Mouse (Mus musculus) brain, adult 2 months (tissue): ENCODE data around the gene Pafah2.

ENCODE experiments used
- DNase-seq: peaks from one replicate; pipeline ENCODE4 v3.0.0; 2011; ENCODE audit warnings: low read depth, low spot score

The Pafah2 gene

DNA sequence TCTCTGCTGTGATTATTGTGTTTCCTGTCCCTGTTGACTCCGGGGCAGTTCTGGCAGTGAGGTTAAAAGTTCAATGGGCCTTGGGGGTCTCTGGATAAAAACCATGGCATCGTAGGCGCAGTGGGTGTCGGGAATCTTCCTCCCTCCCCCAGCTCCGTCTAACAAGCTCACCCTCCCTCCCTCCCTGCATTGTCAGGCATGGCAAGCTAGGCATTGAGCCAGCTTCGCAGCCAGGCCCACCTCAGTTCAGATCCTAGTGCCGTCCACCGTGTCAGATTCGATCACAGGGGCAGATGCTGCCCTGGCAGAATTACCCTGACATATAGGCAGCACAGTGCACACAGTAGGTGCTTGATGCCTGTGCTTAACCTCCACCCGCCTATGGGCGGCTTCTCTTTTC, 25.9 kb downstream of the Pafah2 start:
- no peak for DNase-seq

GRCm38 (mm10) chr4:134423949-134424348, 27.8 kb downstream of the Pafah2 start:
- no peak for DNase-seq

GRCm38 (mm10) chr4:134425088-134425487, 29.0 kb downstream of the Pafah2 start:
- DNase-seq = peak; percentile 75

DNA sequence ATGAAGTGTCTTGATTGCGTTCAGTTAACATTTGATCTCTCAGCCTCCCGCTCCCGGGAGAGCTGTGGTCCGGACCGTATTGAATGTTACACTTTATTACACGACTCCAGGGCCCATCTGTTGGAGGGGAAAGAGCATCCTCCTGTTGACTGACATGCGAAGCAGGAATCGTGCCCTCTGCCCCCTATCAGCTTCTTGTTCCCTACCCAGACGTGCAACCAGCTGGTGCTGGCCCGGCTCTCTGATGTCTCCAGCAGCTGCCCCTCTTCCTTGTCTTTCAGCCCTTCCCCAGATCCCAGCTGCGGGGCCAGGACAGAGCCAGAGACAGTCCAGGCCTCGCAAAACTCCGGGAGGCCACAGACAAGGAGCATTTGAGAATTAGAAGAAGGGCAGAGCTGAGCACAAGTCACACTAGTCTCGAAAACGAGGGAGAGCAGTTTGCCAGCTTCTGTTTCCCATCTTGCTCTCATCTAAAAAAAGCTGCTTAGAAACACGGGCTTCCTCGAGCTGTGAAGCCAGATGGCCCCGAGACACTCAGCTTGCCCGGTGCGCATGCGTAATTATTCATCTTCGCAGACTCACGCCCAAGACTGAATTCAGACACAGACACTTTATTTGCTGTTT, 34.4 kb downstream of the Pafah2 start:
- DNase-seq = peak; percentile 98

DNA sequence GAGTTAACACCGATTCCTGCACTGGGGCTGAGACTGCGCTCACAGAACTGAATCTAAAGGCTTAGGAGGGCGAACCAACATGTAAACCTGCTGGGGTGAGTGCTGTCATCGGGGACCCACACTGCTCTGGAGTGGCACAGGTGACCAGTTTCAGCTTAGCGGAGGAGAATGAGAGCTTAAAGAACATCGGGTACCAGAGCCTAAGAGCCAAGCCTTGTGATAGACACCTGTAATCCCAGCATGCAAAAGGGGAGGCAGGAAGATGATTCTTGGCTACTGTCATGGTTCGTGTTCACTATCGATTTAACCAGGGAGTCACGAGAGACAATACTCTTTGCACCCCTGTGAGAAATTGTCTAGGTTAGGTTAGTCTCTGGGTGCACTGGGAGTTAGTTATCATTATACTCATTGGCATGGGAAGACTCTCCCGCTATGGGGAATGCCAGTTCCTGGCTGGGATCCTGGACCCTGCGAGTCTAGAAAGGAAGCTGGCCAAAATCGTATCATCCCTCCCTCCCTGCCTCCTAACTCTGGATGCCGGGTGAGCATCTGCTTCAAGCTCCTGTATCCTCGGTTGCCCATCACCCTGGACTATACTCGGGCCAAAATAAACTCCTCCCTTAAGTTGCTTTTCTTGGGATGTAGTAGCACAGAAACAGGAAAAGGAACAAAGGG, 36.7 kb downstream of the Pafah2 start:
- peak; percentile 76 for DNase-seq

DNA sequence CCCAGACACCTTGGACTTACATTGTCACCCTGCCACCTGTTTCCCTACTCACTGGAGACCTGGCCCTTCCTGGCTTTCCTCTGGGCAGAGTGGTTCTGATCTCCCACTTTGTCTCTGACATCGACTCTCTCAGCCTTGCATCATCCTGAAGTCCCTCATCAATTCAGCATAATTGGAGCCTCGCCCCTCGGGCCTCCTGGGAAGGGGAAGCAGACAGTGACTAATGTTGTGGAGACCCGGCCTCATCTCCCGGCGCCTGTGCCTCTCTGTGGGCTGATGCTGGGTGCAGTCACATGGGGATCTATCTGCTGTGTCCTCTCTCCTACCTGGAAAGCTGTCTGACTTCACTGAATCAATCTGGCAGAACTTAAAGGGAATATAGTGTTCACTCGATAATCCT, 40.1 kb downstream of the Pafah2 start:
- DNase-seq = no peak

DNA sequence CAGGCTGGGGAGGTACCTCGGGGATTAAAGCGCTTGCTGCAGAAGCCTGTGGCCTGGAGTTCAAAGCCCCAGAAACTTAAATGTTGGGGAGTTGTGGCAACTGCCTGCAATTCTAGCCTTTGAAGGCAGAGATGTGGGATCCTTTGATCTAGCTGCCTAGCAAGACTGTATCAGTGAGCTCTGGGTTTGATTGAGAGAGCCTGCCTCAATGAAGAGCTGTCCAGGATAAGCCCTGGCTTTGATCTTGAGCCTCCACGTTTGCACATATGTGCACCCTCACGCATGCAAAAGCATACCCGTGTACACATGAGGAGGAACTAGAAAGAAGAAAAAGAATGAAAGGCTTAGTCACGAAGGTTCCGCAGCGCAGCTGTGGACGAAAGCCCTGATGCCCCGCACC, 40.5 kb downstream of the Pafah2 start:
- DNase-seq = no peak

DNA sequence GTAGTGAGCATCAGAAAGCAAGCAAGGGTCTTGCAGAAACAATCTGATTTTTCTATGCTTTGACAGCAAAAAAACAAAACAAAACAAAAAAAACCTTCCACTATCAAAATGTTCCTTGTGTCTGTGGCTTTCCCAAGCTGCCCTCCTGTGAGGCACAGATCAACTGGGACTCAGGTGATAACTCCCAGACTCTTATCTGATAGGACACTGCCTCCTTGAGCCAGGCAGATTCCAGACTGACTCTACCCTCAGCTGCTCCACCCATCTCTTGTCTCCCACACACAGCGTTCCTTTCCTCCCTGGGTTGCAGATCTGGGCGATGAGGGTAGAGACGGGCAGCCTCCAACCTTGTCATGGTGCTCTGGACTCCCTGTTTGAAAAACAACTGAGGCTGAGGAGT, 43.0 kb downstream of the Pafah2 start:
- DNase-seq = no peak

- no peak for DNase-seq
Measured at GRCm38 (mm10) chr4:134439919-134440318, 43.8 kb downstream of the Pafah2 start.

- DNase-seq = no peak
Measured at GRCm38 (mm10) chr4:134442216-134442615, 46.1 kb downstream of the Pafah2 start.

GRCm38 (mm10) chr4:134443589-134443988, 47.5 kb downstream of the Pafah2 start:
- no peak for DNase-seq

GRCm38 (mm10) chr4:134444949-134445348, 48.8 kb downstream of the Pafah2 start:
- DNase-seq = peak; percentile 92

- DNase-seq = peak; percentile 69
Measured at GRCm38 (mm10) chr4:134445489-134445888, 49.4 kb downstream of the Pafah2 start.

DNA sequence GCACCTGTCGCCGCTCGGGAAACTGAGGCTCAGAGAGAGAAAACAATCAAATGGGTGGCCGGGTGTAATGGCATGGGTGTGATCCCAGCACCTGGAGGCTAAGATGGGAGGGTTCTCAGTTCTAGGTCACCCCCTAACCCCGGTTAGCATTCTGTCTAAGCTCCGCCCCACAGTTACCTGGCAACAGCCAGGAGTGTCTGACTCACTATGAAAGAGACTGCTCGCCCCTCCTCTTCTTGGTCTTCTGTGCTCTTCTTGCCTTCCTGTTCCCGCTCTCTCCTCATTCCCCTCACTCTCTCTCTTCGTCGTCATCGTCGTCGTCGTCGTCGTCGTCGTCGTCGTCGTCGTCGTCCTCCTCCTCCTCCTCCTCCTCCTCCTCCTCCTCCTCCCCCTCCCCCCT, 51.8 kb downstream of the Pafah2 start:
- no peak for DNase-seq

- peak; percentile 86 for DNase-seq
Measured at GRCm38 (mm10) chr4:134449595-134450391, 53.7 kb downstream of the Pafah2 start.

GRCm38 (mm10) chr4:134450392-134451195, 54.5 kb downstream of the Pafah2 start:
- DNase-seq = peak; percentile 93

DNA sequence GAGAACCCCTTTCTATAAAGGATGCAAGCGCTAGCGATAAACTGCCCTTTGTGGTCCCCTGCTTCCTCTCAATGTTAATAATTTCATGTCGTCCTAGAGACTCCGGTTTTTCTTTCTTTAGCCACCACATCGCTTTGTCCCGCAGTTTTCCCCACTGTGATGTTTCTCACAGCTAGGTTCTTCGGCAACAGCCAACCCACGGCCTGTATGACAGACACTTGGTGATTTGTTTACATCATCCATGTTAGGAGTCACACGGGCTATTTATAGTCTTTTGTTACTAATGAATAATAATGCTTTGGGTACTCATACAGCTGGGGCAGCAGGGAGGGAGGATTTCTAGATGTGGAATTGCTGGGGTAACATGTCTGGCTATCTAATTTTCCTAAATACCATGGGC, 55.4 kb downstream of the Pafah2 start:
- peak; percentile 68 for DNase-seq

GRCm38 (mm10) chr4:134453619-134454400, 57.7 kb downstream of the Pafah2 start:
- peak; percentile 96 for DNase-seq

DNA sequence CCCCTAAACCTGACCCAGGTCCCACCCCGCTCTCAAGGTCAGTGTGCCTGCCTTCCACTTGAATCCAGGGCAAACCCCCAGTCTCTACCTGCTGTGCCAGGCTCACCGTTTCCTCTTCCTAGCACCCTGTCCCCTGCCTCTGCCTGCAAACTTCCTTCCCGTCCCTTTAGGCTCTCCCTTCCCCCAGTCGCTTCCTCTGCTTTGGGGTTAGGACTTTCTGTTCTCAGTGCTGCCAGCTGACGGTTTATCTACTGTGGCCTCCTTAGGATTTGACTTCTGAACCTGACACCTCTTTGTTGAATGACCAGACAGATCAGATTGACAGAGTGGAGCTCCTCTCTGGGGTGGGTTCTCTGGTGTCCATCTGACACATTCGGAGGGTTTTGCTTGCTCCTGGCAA, 59.2 kb downstream of the Pafah2 start:
- DNase-seq = no peak

GRCm38 (mm10) chr4:134457130-134457825, 61.2 kb downstream of the Pafah2 start:
- DNase-seq = no peak
